Mouse (Mus musculus) spleen, adult 12 weeks (tissue): ENCODE measurements around the gene Arpc4.
A peak's percentile ranks its signal among the peaks of the same experiment; 100 is the strongest.
"Not testable (repeated sequence)": the region's sequence is repeated elsewhere in the genome, so short reads cannot be mapped to it uniquely, and the experiment has no call there.

ENCODE experiments used
- DNase-seq: peaks from one replicate; pipeline ENCODE4 v3.0.0; 2022; ENCODE audit warnings: low spot score

The Arpc4 gene

DNA sequence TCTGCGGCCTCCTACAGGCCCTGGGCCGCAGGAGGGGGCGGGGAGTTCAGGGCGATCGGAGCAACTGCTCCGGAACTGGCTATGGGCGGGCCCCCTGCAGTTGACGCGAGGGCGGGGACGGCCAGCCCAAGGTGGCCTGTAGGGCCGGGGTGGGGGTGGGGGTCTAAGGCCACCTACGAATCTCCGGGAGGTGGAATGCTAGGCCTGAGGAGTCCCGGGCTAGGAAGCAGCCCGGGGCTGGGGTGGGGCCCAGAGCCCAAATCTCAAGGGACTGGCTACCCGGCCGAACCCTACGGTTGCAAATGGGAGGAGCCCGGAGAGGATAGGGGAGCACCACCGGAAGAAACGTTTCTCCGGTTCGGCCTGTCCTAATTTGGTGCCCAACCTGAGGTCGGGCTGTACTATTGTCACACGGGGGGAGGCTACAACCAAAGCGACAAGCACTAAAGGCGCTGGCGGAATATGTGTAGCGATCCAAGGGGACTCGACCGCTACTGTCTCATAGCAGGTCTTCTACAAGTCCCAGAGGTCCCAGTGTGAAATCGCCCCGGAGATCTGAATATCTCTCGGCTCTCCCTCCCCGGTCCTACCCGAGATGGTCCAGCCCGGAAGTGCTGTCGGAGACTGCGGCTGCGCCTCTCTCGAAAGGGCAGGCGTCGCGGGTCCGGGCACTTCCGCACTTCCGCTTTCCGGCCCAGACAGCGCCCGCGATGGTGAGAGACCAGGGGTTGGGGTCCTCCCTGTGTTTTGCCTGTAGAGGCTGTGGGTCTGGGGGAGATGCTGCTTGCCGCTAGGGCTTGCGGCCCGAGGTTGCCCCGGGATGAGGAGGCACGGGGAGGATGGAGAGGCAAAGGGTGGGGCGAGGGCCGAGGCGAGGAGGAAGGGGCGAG lies at the start of gene Arpc4, which contains the start of gene Tada3:
Gene Arpc4 (plus strand): TSS at position 620 of the 890 bp plus-strand sequence.
Gene Tada3 (minus strand): TSS at position 388 of the 890 bp plus-strand sequence.
- peak; percentile 92 for DNase-seq

DNA sequence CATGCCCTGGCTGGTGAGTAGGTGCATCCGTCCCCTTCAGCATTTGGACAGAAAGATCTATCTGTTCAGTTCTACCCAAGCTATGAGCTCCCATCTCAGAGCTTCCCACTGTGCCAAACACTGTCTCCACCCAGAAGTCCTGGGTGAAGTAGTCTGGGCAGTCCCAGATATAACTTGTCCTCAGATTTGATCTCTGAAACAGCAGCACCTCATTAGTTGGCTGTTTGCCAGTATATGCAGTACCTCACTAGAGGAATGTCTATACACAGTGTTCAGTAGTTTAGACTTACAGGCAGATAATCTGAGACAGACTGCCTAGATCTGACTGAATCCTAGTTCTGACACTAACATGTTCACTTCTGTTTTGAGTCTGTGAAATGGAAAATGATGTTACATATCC lies 48.5 kb upstream of the Arpc4 start:
- DNase-seq = no peak

DNA sequence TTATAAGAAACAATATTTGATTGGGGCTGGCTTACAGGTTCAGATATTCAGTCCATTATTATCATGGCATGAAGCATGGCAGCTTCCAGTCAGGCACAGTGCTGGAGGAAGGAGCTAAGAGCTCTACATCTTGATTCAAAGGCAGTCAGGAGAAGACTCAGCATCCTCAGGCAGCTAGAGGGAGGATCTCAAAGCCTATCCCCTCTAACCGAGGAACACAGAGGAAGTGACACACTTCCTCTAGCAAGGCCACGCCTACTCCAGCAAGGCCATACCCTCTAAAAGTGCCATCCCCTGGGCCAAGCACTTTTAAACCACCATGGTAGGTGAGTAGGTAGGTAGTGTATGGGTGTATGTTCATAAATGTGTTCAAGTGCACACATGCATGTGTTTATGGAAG lies 47.4 kb upstream of the Arpc4 start:
- no peak for DNase-seq

DNA sequence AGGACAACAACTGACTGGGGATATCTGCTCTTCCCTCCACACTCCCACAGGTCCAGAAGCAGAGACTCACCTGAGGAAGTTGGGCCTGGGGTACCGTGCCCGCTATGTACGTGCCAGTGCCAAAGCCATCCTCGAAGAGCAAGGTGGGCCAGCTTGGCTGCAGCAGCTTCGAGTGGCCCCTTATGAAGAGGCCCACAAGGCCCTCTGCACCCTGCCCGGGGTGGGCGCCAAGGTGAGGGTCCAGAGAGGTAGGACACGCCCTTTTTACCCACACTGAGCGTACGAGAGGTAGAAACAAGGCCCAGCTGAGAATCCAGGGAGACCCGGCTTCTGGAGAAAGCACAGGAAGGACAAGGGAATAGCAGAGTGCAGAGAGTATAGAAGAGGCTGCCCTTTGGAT lies 46.2 kb upstream of the Arpc4 start:
- no peak for DNase-seq

DNA sequence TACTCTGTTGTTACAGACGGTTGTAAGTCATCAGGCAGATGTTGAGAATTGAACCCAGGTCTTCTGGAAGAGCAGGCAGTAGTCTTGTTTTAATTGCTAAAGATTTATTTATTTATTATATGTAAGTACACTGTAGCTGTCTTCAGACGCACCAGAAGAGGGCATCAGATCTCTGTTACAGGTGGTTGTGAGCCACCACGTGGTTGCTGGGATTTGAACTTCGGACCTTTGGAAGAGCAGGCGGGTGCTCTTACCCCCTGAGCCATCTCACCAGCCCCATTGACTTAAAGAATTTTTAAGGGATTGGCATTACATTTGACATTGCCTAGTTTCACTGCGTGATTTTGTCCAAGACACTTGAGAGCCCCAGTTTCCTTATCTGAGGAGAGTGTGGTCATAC lies 45.2 kb upstream of the Arpc4 start:
- not testable (repeated sequence) for DNase-seq

DNA sequence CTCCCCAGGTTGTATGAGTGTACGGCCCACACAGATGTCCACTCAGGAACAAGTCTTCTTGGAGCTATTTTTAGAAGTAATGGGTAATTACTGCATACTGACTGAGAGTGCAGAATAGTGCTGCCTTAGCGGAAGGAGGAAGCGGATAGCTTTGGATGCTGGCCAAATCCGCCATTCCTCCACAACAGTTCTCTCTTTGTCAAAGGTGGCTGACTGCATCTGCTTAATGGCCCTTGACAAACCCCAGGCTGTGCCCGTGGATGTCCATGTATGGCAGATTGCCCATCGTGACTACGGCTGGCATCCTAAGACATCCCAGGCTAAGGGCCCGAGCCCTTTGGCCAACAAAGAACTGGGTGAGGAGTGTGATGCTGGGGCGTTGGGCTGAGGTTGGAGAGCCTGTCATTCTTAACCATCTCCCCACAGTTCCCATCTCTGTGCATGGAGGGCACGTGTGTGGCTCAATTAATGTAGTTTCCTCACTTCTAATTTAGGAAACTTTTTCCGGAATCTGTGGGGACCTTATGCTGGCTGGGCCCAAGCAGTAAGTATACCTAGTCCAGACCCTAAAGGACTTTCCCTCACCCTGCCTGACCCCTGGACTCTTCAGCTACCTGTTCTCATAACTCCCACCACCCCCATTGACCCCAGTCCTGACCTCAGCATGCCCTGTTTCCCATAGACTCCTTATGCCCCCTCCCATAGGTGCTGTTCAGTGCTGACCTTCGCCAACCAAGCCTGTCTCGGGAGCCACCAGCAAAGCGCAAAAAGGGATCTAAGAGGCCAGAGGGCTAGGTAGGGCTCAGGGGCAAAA lies 44.6 kb upstream of the Arpc4 start:
- no peak for DNase-seq

DNA sequence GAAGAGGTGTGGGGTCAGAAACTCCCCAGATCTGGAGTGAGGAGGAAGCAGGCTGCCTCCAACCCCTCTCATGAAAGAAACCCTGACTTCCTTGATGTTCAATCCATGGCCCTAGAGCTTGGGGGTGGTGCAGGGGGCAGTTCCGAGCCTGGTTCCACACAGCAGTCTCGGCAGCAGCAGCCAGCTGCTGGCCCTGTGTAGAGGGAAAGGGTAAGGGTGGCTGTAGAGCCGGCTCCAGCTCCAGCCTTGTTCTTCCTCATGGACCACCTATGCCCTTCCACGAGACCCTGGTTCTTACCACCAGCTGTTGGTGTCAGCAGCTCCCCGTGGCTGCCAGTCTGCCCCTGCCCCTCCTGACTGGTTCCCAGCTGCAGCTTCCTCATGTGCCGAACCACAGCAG lies 43.7 kb upstream of the Arpc4 start:
- no peak for DNase-seq

DNA sequence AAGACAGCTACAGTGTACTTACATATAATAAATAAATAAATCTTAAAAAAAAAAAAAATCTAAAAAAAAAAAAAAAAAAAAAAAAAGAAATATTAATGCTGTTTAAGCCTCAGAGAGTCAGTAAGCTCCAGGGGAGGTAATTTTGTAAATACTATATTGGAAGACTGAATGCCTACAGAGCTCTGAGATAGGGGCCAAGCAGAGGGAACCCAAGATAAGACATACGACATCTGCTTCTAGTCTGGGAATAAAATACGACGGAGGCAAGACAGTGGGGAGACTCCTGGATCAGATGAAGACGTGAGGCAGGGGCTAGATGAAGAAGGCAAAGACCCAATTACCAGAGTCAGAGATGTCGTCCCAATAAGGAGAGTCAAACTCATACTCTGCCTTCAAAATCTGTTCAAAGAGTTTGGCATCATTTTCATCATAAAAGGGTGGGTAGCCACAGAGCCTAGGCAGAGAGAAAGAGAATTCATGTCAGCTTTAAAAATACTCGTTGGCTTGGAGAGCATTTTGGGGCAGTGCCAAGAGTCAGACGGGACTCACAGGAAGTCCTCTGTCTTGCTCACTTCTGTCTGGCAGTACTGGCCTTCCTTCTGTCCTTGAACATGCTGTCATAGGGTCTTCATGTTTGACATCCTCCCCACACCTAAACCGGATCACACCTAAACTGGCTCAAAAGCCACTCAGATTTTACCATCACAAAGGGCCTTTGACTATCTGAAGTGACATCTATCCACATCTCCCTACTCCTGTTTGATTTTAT lies 40.9 kb upstream of the Arpc4 start:
- DNase-seq = no peak

DNA sequence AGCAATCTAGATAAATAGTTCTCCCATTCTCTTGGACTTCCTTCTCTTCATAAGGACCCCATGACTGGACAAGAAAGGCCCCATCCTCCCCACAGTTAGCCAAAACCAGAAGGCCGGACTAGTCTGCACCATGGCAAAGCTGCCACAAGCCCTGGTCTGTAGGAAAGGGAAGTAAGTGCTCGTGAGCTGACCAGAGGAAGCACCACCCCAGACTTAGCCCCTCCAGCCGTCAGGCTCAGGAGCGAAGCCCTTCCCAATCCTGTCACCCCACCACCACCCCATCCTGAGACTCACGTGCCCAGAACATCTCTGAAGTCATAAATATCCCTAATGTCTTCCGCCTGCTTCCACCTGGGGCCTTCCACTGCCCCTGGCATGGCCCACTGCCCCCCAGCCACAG lies 36.3 kb upstream of the Arpc4 start:
- DNase-seq = no peak

DNA sequence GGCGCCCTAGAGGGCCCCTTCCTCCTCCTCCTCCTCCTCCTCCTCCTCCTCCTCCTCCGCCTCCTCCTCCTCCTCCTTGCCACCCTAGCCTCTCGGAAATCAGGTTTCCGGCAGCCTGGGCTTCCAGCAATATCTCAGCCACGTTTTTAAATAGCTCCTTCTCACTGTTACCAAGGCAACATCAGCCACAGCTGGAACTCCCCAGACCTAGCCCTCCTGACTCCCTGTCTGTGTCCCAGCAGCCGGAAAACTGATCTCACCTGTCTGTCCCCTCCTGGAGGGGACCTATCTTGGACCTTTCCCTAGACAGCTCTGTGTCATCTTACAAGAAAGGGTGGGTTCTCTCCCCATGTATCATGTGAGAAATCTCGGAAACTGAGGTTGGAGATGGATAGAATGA lies 35.6 kb upstream of the Arpc4 start:
- no peak for DNase-seq

DNA sequence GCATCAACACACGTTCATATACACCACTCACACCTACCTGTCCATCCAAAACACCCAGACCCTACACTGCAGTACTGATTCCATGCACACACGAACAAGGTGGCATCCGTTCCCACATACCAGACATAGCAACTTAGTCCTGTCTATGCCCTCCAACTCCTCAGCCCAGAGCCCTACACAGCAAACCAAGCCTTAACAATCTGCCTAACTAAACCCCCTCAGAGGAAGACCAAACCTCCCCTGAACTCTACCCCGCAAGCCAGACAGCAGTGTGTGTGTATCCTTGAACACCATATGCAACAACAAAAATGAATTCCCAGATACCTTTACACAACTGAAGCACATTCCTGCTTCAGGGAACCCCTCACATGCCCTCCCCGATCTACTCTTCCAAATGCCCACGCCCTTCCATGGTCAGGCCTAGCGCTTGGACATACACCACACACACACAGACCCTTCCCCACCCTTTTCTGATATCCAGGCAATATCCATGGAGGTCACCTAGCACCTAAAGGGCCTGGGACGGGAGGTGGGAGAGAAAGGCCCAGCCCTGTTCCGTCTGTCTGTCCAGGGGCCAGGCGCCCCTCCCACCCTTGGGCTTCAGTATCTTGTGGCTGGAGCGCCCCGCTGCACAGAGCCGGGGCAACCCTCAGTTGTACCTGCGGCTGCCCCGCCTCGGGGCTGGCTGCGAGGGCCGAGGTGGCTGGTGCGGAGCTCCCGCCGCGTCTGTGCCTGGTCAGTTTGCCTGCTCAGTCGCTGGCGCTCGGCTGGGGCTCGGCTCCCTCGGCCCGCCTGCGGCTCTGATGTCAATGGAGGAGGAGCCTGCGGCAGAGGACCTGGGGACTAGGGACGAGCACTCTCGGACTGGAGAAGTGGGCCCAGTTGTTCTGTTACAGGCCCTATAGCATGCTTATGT lies 34.5 kb upstream of the Arpc4 start, which contains the start of gene Camk1:
Gene Camk1 (minus strand): TSS at position 808 of the 916 bp plus-strand sequence.
- no peak for DNase-seq

DNA sequence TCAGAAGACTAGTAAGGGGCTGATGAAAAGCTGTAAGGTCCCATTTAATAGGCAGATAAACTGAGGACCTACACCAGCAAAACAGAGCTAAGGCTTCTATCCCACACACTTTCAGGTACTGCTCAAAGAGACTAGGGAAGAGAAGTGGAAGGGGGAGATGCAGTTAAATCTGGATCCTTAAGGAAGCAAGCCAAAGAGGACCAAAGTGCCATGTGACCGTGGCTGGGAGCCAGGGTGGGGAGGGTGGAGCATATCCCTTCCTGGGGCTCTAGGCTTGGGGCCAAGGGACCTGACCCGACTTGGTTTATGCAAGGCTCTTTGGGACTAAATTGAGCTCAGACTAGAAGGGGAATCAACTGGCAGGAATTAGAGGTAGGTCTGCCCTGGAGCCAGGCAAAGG lies 33.6 kb upstream of the Arpc4 start:
- no peak for DNase-seq

DNA sequence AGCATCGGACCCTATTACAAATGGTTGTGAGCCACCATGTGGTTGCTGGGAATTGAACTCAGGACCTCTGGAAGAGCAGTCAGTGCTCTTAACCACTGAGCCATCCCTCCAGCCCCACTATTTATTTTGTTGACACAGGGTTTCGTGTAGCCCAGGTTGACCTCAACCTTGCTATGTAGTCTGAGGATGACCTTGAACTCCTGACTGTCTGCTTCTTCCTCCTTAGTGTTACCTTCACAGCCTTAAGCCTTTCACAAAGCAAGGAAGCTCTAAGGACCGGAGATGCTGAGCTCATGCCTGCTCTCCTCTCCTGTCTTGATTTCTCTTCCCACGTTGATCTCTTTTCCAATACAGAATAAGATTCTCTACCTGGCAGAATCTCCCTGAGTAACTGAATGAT lies 31.0 kb upstream of the Arpc4 start:
- no peak for DNase-seq

DNA sequence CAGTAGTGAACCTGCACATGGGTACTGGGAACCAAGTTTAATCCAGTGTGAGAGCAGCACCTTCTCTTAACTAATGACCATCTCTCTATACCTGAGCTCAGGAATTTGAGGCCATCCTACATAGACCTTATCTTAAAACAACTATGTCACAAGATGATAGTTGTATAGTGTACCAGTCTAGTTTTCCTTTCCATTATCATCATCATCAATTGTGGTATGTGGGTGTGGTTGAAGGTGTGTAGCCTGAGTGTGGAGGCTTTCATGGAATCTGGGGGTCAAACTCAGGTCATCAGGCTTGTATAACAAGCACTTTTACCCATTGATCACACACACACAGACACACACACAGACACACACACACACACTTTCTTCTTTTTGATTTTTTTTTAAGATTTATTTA lies 27.4 kb upstream of the Arpc4 start:
- no peak for DNase-seq

DNA sequence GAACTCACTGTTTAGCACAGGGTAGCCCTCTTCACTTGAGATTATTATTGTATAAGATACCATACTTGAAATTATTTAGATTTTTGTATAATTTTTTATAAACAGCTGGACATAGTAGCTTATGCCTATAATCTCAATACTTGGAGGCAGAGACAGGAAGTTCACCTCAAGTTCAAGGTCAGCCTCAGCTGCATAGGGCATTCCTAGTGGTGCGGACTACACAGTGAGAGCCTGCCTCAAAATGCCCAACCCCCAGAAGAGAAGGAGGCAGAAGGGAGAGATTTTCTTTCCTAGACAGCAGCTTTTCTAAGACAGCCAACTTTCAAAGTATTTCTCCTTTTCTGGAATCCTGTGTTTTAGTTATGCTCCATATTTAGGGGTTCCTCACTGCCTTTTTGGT lies 26.8 kb upstream of the Arpc4 start:
- DNase-seq = no peak

DNA sequence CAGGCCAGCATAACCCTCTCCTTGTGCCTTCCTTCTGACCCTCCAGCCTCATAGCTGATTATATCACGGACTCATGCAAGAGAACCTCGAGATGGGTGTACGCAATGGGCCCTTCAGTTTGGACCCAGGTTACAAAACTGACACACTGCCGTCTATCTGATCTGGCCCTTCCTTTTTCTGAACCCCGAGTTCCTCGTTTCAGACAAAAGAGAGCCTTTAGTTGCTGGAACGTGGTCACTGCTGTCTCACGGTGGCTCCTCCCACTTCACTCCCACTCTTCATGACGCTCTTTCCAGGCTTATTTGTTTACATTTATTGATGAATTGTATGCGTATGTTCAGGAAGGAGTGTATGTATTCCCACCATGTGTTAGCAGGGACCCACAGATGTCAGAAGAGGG lies 26.3 kb upstream of the Arpc4 start:
- no peak for DNase-seq

DNA sequence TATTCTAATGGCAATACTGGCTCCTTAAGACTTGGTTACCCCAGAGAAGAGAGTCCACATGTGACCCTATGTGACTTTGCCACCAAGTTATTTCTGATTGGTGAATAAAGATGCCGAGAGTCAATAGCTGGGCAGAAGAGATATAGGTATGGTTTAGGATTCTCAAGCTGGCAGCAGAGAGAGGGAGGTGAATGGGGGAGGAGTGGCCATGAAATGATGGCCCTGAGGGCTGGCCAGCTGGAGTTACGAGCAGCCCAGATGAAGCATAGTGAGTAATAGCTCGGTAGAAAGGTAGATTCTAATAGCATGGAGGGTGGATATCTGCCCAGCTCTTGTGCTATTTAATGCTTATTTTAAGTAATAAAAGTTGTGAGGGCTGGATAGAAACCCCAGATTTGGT lies 25.1 kb upstream of the Arpc4 start:
- no peak for DNase-seq

DNA sequence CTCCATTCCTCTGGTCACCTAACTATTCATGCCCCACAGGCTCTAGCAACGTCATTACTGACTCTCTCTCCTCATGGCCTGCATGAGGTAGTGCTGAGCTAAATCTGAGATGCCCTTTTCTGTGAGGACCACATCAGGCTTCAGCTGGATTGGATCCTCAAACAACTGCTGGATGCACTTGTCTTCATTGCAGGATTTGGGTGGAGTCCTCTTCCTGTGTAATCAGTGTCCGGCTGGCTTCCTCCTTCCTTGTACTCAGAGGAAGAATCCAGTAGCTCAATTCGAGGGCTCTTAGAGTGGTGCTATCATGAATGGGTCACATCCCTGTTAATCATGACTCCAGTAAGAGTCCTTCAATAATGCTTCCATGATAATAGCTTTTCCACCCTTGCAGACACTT lies 24.2 kb upstream of the Arpc4 start:
- no peak for DNase-seq

DNA sequence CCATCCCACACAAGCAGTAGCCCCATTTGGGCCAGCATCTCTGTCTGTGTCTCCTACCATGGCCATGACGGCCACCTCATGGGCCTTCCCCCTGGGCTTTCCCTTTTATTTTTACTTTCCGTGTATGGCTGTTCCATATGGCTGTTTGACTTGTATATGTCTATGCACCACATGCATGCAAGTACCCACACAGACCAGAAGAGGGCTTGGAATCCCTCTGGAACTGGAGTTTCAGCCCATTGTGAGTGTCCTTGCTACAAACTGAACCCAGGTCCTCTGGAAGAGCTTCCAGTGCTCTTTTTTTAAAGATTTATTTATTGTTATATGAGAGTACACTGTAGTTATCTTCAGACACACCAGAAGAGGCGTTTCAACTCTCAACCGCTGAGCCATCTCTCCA lies 16.4 kb upstream of the Arpc4 start:
- DNase-seq = no peak

DNA sequence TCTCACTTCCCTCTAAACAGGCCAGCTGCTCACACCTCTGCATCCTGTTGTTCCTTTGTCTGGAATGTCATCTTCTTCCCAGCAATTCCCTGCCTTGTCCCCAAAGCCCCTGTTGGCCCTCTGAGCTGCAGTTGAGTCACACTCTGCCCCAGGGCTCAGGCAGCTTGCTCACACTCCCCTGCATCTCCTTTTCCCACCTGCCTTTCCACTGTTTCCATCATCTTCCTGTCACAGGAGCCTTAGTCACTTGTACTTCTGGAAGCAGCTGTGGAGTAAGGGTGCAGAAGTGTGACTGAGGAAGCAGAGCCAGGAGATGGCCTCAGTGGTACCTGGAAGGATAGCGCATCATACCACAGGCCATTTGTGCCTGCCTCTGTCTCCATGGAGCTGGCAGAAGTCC lies 15.7 kb upstream of the Arpc4 start:
- DNase-seq = no peak

DNA sequence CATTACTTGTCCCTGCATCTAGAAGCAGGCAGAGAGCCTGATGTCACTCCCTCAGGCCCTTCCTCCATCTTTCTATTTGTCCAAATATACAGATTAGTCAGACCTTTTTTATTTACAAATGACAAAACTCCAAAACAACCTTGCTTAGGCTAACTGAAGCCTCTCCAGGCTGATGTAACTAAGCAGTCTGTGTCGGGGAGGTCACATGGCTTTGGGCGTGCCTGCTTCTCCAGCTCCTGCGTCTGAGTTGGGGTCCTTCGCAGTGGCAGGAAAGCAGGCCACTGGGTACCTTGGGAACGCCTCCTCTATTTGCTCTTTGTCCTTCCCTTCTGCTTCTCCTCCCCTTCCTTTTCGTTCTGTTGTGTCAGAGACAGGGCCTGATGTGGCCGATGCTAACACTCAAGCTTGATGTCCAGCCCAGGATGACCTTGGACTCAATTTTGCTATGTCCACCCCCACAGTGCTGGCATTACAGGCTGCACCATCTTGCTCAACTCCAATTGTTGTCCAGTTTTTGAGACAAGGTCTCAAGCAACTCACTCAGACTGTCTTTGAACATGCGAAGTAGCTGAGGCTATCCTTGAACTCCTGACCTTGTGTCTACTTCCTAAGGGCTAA lies 13.3 kb upstream of the Arpc4 start:
- DNase-seq = no peak
